Mouse (Mus musculus) stomach, embryonic 16.5 days (tissue): ENCODE data around the gene Fbxw5. TPM values are rescaled to one million over a fixed set of nuclear protein-coding genes. Genes with fewer than 3 reads are reported as not detected.
"Not testable (repeated sequence)": the region's sequence is repeated elsewhere in the genome, so short reads cannot be mapped to it uniquely, and the experiment has no call there.

Experiments
- ATAC-seq: fragments of 200-750 bp; cut with Nextera tagmentation; 2 replicates; pipeline ENCODE4 v1.8.0; 2017; ENCODE audit warnings: moderate number of reproducible peaks, moderate TSS enrichment; ENCODE audit not compliant: insufficient read depth, low FRiP score
- H3K27ac ChIP-seq: fragments of 300-500 bp; sonication (generic); 2 replicates; pipeline ENCODE4 v1.5.1; 2014; ENCODE audit warnings: low read length
- H3K27me3 ChIP-seq: fragments of 300-500 bp; sonication (generic); 2 replicates; pipeline ENCODE4 v1.6.1; 2014; ENCODE audit warnings: low read length, control low read depth, mixed read lengths; ENCODE audit not compliant: control insufficient read depth, insufficient read depth
- H3K36me3 ChIP-seq: fragments of 300-500 bp; sonication (generic); 2 replicates; pipeline ENCODE4 v1.6.1; 2014; ENCODE audit warnings: low read length; ENCODE audit not compliant: control insufficient read depth, insufficient read depth
- H3K4me1 ChIP-seq: fragments of 300-500 bp; sonication (generic); 2 replicates; pipeline ENCODE4 v1.6.1; 2014; ENCODE audit warnings: low read length, control low read depth, mixed read lengths; ENCODE audit not compliant: control insufficient read depth, insufficient read depth
- H3K4me2 ChIP-seq: fragments of 300-500 bp; sonication (generic); 2 replicates; pipeline ENCODE4 v1.6.1; 2014; ENCODE audit warnings: low read depth, low read length, mixed read lengths
- H3K4me3 ChIP-seq: fragments of 300-500 bp; sonication (generic); replicated peaks from 2 replicates; pipeline ENCODE4 v1.5.1; 2014; ENCODE audit warnings: mild to moderate bottlenecking, low read length
- H3K9ac ChIP-seq: fragments of 300-500 bp; sonication (generic); 2 replicates; pipeline ENCODE4 v1.6.1; 2014; ENCODE audit warnings: low read length
- H3K9me3 ChIP-seq: fragments of 300-500 bp; sonication (generic); replicated peaks from 2 replicates; pipeline ENCODE4 v1.6.1; 2016; ENCODE audit warnings: low read length, control low read depth; ENCODE audit not compliant: control insufficient read depth
- WGBS: fragments of 180-500 bp; shearing (Covaris S2); extraction: QIAGEN DNeasy Blood & Tissue Kit; methylation state at CpG from one replicate; pipeline ENCODE4 v1.1.7; 2014; 5-methylcytosine and 5-hydroxymethylcytosine counted together
- polyA plus RNA-seq: library from polyadenylated mRNA; unstranded; fragments of >200 nt; fragmentation: Nextera tagmentation; extraction: Ambion mirVana; gene quantifications from 2 replicates; pipeline ENCODE4 v1.2.1, GENCODE M21; 2015

Gene Fbxw5
- polyA plus RNA-seq, 1 experiment from 2014 or later, result 76.5 TPM

DNA sequence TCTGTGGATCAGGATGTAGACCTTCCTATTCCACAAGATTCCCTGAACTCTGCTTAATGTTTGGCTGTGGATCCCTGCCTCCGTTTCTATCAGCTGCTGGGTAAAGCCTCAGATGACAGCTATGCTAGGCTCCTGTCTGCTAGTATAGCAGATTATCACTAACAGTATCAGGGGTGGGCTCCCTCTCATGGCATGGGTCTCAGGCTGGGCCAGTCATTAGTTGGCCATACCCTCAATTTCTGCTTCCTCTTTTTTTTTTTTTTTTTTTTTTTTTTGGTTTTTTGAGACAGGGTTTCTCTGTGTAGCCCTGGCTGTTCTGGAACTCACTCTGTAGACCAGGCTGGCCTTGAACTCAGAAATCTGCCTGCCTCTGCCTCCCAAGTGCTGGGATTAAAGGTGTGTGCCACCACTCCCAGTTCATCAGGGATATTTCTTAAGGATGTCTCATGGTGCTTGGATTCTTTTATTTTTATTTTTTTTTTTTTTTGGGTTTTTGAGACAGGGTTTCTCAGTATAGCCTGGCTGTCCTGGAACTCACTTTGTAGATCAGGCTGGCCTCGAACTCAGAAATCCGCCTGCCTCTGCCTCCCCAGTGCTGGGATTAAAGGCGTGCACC lies 52.7 kb downstream of the Fbxw5 start:
- not testable (repeated sequence) for ATAC-seq

More for the DNA sequence above, 52.7 kb downstream of the Fbxw5 start:
- not testable (repeated sequence) for H3K4me3 ChIP-seq, H3K27me3 ChIP-seq, H3K36me3 ChIP-seq, H3K9me3 ChIP-seq, H3K9ac ChIP-seq, H3K4me1 ChIP-seq, H3K4me2 ChIP-seq, H3K27ac ChIP-seq
- WGBS, result 92% methylated on average over 4 of the region's 4 CpGs

Other genes with a start within 250 kb of the Fbxw5 start
- gene Tmem203, start 245.3 kb upstream of the Fbxw5 start, polyA plus RNA-seq, result 19.5 and 20.2 TPM in 2 replicates
- 17.9 and 19.0 TPM in 2 replicates for gene Tprn, start 238.1 kb upstream of the Fbxw5 start, polyA plus RNA-seq
- 199 TPM in 2 replicates for gene Ssna1, start 228.3 kb upstream of the Fbxw5 start, polyA plus RNA-seq
- 123 and 134 TPM in 2 replicates for gene Anapc2, start 228.3 kb upstream of the Fbxw5 start, polyA plus RNA-seq
- not detected in 2 replicates for gene Tmem210, start 212.6 kb upstream of the Fbxw5 start, polyA plus RNA-seq
- 14.3 and 20.3 TPM in 2 replicates for gene Lrrc26, start 210.8 kb upstream of the Fbxw5 start, polyA plus RNA-seq
- 2.0 and 2.3 TPM in 2 replicates for gene Grin1, start 181.6 kb upstream of the Fbxw5 start, polyA plus RNA-seq
- gene Man1b1, start 168.4 kb upstream of the Fbxw5 start, polyA plus RNA-seq, result 46.0 and 47.0 TPM in 2 replicates
- 23.8 and 26.8 TPM in 2 replicates for gene Dpp7, start 144.4 kb upstream of the Fbxw5 start, polyA plus RNA-seq
- gene Uap1l1, start 135.1 kb upstream of the Fbxw5 start, polyA plus RNA-seq, result 34.8 and 40.0 TPM in 2 replicates
- 30.7 and 35.9 TPM in 2 replicates for gene Sapcd2, start 128.4 kb upstream of the Fbxw5 start, polyA plus RNA-seq
- gene Entpd2, start 104.9 kb upstream of the Fbxw5 start, polyA plus RNA-seq, result 16.6 and 19.4 TPM in 2 replicates
- gene Npdc1, start 101.4 kb upstream of the Fbxw5 start, polyA plus RNA-seq, result 54.9 and 66.1 TPM in 2 replicates
- gene Fut7, start 77.5 kb upstream of the Fbxw5 start, polyA plus RNA-seq, result 0.19 TPM in 1 of 2 replicates, not detected in the other
- 4.0 and 4.6 TPM in 2 replicates for gene Abca2, start 72.0 kb upstream of the Fbxw5 start, polyA plus RNA-seq
- 60.5 and 113 TPM in 2 replicates for gene Clic3, start 43.9 kb upstream of the Fbxw5 start, polyA plus RNA-seq
- gene Paxx, start 39.7 kb upstream of the Fbxw5 start, polyA plus RNA-seq, result 44.1 and 49.4 TPM in 2 replicates
- gene Ptgds, start 30.7 kb upstream of the Fbxw5 start, polyA plus RNA-seq, result 6.1 and 6.7 TPM in 2 replicates
- gene Lcn12, start 6.8 kb upstream of the Fbxw5 start, polyA plus RNA-seq, result not detected in 2 replicates
- 8.9 and 9.5 TPM in 2 replicates for gene C8g, start 969 bp downstream of the Fbxw5 start, polyA plus RNA-seq
- 31.5 and 32.1 TPM in 2 replicates for gene Traf2, start 46.2 kb downstream of the Fbxw5 start, polyA plus RNA-seq
- 377 and 401 TPM in 2 replicates for gene Edf1, start 57.1 kb downstream of the Fbxw5 start, polyA plus RNA-seq
- 74.0 and 87.4 TPM in 2 replicates for gene Mamdc4, start 74.1 kb downstream of the Fbxw5 start, polyA plus RNA-seq
- gene Phpt1, start 74.5 kb downstream of the Fbxw5 start, polyA plus RNA-seq, result 120 and 123 TPM in 2 replicates
- 0.26 and 0.94 TPM in 2 replicates for gene Ajm1, start 81.0 kb downstream of the Fbxw5 start, polyA plus RNA-seq
- 56.4 and 60.3 TPM in 2 replicates for gene Rabl6, start 107.8 kb downstream of the Fbxw5 start, polyA plus RNA-seq
- 0.09 and 0.15 TPM in 2 replicates for gene Ccdc183, start 116.9 kb downstream of the Fbxw5 start, polyA plus RNA-seq
- gene Tmem141, start 121.3 kb downstream of the Fbxw5 start, polyA plus RNA-seq, result 27.8 and 33.9 TPM in 2 replicates
- 4.9 and 5.3 TPM in 2 replicates for gene Fcna, start 127.3 kb downstream of the Fbxw5 start, polyA plus RNA-seq
- 0.37 TPM in 1 of 2 replicates, not detected in the other for gene Lcn8, start 152.4 kb downstream of the Fbxw5 start, polyA plus RNA-seq
- gene Lcn5, start 157.2 kb downstream of the Fbxw5 start, polyA plus RNA-seq, result not detected in 2 replicates
- not detected in 2 replicates for gene Lcn6, start 176.0 kb downstream of the Fbxw5 start, polyA plus RNA-seq
- gene Lcn10, start 182.0 kb downstream of the Fbxw5 start, polyA plus RNA-seq, result not detected in 2 replicates
- gene Obp2a, start 199.3 kb downstream of the Fbxw5 start, polyA plus RNA-seq, result not detected in 2 replicates
- gene Bmyc, start 206.0 kb downstream of the Fbxw5 start, polyA plus RNA-seq, result 62.0 and 73.4 TPM in 2 replicates
- gene Obp2b, start 236.3 kb downstream of the Fbxw5 start, polyA plus RNA-seq, result not detected in 2 replicates